Mouse (Mus musculus) midbrain, embryonic 10.5 days (tissue): ENCODE measurements around the gene Elovl7. TPM values are rescaled to one million over a fixed set of nuclear protein-coding genes. Genes with fewer than 3 reads are reported as not detected.

Experiments used
- DNase-seq: peaks from one replicate; pipeline ENCODE4 v3.0.0-alpha.2; 2017; ENCODE audit warnings: low spot score
- H3K27ac ChIP-seq: fragments of 300-500 bp; sonication (generic); replicated peaks from 2 replicates; pipeline ENCODE4 v1.5.1; 2016; ENCODE audit warnings: mild to moderate bottlenecking
- H3K27me3 ChIP-seq: fragments of 300-500 bp; sonication (generic); 2 replicates; pipeline ENCODE4 v1.6.1; 2016; ENCODE audit warnings: low read depth, mild to moderate bottlenecking; ENCODE audit not compliant: poor library complexity, severe bottlenecking
- H3K36me3 ChIP-seq: fragments of 300-500 bp; sonication (generic); 2 replicates; pipeline ENCODE4 v1.6.1; 2016; ENCODE audit warnings: mild to moderate bottlenecking, moderate library complexity
- H3K4me1 ChIP-seq: fragments of 300-500 bp; sonication (generic); 2 replicates; pipeline ENCODE4 v1.6.1; 2016
- H3K4me3 ChIP-seq: fragments of 300-500 bp; sonication (generic); 2 replicates; pipeline ENCODE4 v1.5.1; 2016; ENCODE audit warnings: mild to moderate bottlenecking, moderate library complexity
- H3K9me3 ChIP-seq: fragments of 300-500 bp; sonication (generic); replicated peaks from 2 replicates; pipeline ENCODE4 v1.6.1; 2016; ENCODE audit warnings: mild to moderate bottlenecking
- WGBS: fragments of 180-500 bp; shearing (Covaris S2); methylation state at CpG from one replicate; pipeline ENCODE4 v1.1.7; 2016; 5-methylcytosine and 5-hydroxymethylcytosine counted together
- polyA plus RNA-seq: library from polyadenylated mRNA; unstranded; fragments of >200 nt; fragmentation: Nextera tagmentation; extraction: Ambion mirVana; gene quantifications from 2 replicates; pipeline ENCODE4 v1.2.1, GENCODE M21; 2016

Elovl7 gene
- polyA plus RNA-seq, 1 experiment from 2014 or later: 1.0 TPM

DNA sequence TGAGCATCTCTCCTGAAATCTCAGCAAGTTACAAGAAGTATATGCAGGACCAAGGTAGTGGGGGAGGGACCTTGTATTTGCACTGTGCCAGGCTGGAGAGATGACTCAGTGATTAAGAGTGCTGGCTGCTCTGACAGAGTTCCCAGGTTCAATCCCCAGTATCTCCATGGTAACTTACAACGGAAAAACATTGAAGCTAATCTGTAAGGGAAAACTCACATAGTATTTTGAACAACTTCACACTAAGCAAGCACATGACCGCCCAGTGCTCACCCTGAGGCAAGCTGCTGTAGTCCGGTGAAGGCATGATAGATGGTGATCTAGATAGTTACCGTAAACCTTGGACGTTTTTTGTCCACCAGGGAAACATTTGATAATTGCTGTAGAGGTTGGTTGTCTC lies 39.8 kb downstream of the Elovl7 start:
- H3K27me3 ChIP-seq: no peaks in the 10 kb centered on the region
- H3K4me3 ChIP-seq: no peak overlapping the region
- H3K4me1 ChIP-seq: no peaks in the 10 kb centered on the region
- 92% methylated on average over 5 of the region's 5 CpGs for WGBS
- H3K9me3 ChIP-seq: no peaks in the 10 kb centered on the region
- H3K27ac ChIP-seq: no peak overlapping the region
- DNase-seq: no peak
- H3K36me3 ChIP-seq: no peaks in the 10 kb centered on the region

- no peak for DNase-seq
- WGBS: 74% methylated on average over 8 of the region's 8 CpGs
- no peaks in the 10 kb centered on the region for H3K9me3 ChIP-seq
- peaks cover 4% of the 10 kb centered on the region; the same call in 1 of the 2 replicates for H3K4me1 ChIP-seq
- no peak overlapping the region for H3K27ac ChIP-seq
- H3K27me3 ChIP-seq: no peaks in the 10 kb centered on the region
- no peak overlapping the region for H3K4me3 ChIP-seq
- no peaks in the 10 kb centered on the region for H3K36me3 ChIP-seq
These were observed 48.8 kb downstream of the Elovl7 start for GRCm38 (mm10) chr13:108263042-108263441.

GRCm38 (mm10) chr13:108265394-108265793 lies 51.2 kb downstream of the Elovl7 start:
- no peaks in the 10 kb centered on the region for H3K36me3 ChIP-seq
- WGBS: 95% methylated on average over 4 of the region's 4 CpGs

GRCm38 (mm10) chr13:108267841-108268634 lies 53.8 kb downstream of the Elovl7 start:
- no peak overlapping the region for H3K4me3 ChIP-seq
- no peaks in the 10 kb centered on the region for H3K36me3 ChIP-seq
- DNase-seq: no peak
- peaks cover 4% of the 10 kb centered on the region; the same call in 1 of the 2 replicates for H3K4me1 ChIP-seq
- 88% methylated on average over 9 of the region's 9 CpGs for WGBS
- no peak overlapping the region for H3K27ac ChIP-seq
- H3K27me3 ChIP-seq: no peaks in the 10 kb centered on the region
- H3K9me3 ChIP-seq: no peaks in the 10 kb centered on the region

More at GRCm38 (mm10) chr13:108265394-108265793, 51.2 kb downstream of the Elovl7 start:
- no peak for DNase-seq
- Histone ChIP-seq H3K4me1 (peaks cover 4% of the 10 kb centered on the region; the same call in 1 of the 2 replicates), H3K9me3 (no peaks in the 10 kb centered on the region), H3K27ac (no peak overlapping the region), H3K4me3 (no peak overlapping the region), H3K27me3 (no peaks in the 10 kb centered on the region)

DNA sequence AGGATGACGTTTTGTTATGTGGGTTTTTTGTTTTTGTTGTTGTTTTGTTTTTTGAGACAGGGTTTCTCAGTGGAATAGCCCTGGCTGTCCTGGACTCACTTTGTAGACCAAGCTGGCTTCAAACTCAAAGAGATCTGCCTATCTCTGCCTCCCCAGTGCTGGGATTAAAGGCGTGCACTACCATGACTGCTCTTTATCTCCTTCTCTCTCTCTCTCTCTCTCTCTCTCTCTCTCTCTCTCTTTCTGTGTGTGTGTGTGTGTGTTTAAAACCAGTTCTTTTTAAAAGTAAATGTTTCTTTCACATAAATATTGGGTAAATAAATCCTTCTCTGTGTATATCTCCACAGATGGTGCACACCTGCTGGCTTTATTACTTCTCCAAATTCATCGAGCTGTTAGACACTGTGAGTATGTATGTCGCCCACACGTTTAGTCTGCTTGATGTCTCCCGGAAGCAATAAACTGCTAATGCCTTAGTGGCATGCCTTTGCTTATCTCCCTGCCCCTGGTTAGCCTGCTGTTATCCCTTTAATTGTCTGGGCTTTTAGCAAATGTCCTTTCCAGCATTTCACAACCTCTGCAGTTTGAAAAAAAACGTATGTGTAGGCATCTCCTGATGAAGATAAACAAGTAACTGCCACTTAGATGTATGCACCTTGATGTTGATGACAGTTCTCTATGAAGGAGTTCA lies 57.4 kb downstream of the Elovl7 start:
- Histone ChIP-seq H3K36me3 (no peaks in the 10 kb centered on the region), H3K27me3 (no peaks in the 10 kb centered on the region), H3K27ac (no peak overlapping the region), H3K4me1 (peaks cover 9% of the 10 kb centered on the region), H3K4me3 (no peak overlapping the region), H3K9me3 (no peaks in the 10 kb centered on the region)
- 85% methylated on average over 7 of the region's 7 CpGs for WGBS
- DNase-seq: no peak

DNA sequence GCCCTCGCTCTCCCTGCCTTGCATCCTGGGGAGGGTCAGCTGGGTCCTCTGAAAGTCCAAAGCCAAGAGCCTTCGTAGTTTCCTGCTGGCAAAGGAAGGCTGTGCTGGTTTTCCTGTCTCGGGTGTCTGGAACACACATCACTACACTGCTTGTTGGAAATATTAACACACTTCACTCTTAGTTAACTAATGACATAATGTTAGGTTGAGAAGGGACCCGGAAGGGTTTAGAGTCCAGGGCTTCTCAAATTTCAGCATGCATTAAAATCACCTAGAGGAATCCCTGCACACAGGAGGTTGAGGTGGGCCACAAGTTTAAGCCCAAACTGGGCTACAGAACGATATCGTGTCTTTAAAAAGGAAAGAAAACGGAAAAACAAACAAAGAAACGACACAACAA lies 58.1 kb downstream of the Elovl7 start:
- no peak for DNase-seq
- Histone ChIP-seq H3K4me3 (no peak overlapping the region), H3K27me3 (no peaks in the 10 kb centered on the region), H3K36me3 (no peaks in the 10 kb centered on the region), H3K4me1 (peaks cover 9% of the 10 kb centered on the region), H3K27ac (no peak overlapping the region), H3K9me3 (no peaks in the 10 kb centered on the region)
- WGBS: 82% methylated on average over 8 of the region's 8 CpGs

DNA sequence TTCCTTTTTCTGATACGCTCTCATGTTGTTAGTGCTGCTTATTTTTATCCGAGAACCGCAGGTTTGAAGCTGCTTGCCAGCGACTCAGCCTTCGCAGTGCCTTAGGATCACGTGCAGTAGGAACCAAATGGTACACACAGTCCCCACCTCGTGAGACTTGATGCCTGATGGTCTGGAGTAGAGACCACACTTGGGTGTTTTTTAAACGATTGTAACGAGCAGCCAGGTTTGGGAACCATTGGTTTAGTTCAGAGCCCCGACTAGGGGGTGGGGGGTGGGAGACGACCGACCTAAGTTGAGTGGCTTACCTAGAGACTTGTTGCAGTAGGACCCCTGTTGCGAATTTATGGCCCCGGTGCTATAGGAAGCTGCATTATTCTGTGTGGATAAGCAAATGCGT lies 58.8 kb downstream of the Elovl7 start:
- no peak overlapping the region for H3K27ac ChIP-seq
- H3K4me1 ChIP-seq: peaks cover 5% of the 10 kb centered on the region; the same call in 1 of the 2 replicates
- 73% methylated on average over 15 of the region's 15 CpGs for WGBS
- no peaks in the 10 kb centered on the region for H3K27me3 ChIP-seq
- H3K4me3 ChIP-seq: no peak overlapping the region
- no peak for DNase-seq
- no peaks in the 10 kb centered on the region for H3K36me3 ChIP-seq
- H3K9me3 ChIP-seq: no peaks in the 10 kb centered on the region

DNA sequence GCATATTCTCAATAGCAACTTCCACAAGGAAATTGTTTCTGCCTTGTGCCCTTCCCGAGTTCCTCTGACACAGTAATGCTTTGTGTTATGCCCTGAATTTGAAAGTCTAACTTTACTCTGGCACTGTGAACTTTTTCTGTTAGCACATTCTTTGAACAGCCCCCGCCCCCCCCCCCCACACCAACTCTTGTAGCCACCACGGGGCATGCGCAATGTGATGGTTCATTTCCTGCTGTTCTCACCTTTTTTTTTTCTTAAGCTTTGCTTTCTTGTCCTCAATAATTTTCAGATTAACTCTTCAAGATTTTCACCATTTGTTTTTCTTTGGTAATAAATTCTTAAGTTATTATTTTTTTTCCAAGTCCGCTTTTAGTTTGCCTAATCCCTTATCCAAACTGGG lies 59.3 kb downstream of the Elovl7 start:
- no peak for DNase-seq
- H3K4me3 ChIP-seq: no peak overlapping the region
- H3K27me3 ChIP-seq: no peaks in the 10 kb centered on the region
- H3K36me3 ChIP-seq: no peaks in the 10 kb centered on the region
- H3K27ac ChIP-seq: no peak overlapping the region
- 78% methylated on average over 5 of the region's 5 CpGs for WGBS
- peaks cover 5% of the 10 kb centered on the region; the same call in 1 of the 2 replicates for H3K4me1 ChIP-seq
- no peaks in the 10 kb centered on the region for H3K9me3 ChIP-seq

GRCm38 (mm10) chr13:108276561-108276960 lies 62.4 kb downstream of the Elovl7 start:
- H3K4me3 ChIP-seq: no peak overlapping the region
- 73% methylated on average over 1 of the region's 1 CpGs for WGBS
- H3K4me1 ChIP-seq: peaks cover 5% of the 10 kb centered on the region; the same call in 1 of the 2 replicates
- no peaks in the 10 kb centered on the region for H3K36me3 ChIP-seq
- H3K27ac ChIP-seq: no peak overlapping the region
- H3K9me3 ChIP-seq: no peaks in the 10 kb centered on the region
- H3K27me3 ChIP-seq: no peaks in the 10 kb centered on the region
- no peak for DNase-seq

DNA sequence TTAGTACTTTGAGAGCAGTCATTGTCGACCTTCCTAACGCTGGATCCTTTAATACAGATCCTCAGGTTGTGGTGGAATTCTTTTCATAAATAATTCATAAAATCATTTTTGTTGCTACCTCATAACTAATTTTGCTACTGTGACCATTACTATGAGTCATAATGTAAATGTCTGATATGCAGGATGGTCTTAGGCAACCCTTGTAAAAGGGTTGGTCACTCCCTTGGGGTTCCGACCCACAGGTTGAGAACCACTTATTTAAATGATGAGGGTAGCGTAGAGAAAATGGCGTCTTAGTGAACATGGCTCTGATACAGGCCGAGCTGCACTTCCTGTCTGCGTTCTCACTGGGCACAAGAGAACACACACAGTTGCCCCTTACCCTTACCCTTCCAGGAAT lies 63.1 kb downstream of the Elovl7 start:
- Histone ChIP-seq H3K4me3 (no peak overlapping the region), H3K27ac (no peak overlapping the region), H3K4me1 (peaks cover 5% of the 10 kb centered on the region; the same call in 1 of the 2 replicates), H3K27me3 (no peaks in the 10 kb centered on the region), H3K9me3 (no peaks in the 10 kb centered on the region), H3K36me3 (no peaks in the 10 kb centered on the region)
- WGBS: 82% methylated on average over 7 of the region's 7 CpGs
- DNase-seq: no peak

DNA sequence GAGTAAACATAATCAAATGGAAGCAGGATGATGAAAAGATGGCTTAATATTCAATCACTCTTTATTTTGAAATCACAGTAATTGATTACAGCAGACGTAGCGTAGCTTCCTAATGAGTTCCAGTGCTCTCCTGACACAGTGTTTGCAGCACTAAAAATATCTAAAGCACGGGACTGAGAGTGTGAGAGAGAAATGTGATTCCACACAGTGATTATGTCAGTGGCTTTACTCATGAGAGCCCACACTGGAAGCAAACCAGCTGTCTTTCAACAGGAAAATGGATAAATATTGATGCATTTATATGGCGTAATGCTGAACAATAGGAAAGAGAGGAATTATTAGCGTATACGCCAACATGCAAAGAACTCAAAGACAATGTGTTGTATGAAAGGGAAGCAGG lies 64.4 kb downstream of the Elovl7 start:
- DNase-seq: no peak
- Histone ChIP-seq H3K27ac (no peak overlapping the region), H3K36me3 (no peaks in the 10 kb centered on the region), H3K27me3 (no peaks in the 10 kb centered on the region), H3K9me3 (no peaks in the 10 kb centered on the region), H3K4me1 (no peaks in the 10 kb centered on the region), H3K4me3 (no peak overlapping the region)
- 88% methylated on average over 6 of the region's 6 CpGs for WGBS

GRCm38 (mm10) chr13:108284312-108284711 lies 70.1 kb downstream of the Elovl7 start:
- Histone ChIP-seq H3K4me3 (no peak overlapping the region), H3K4me1 (no peaks in the 10 kb centered on the region), H3K27me3 (no peaks in the 10 kb centered on the region), H3K36me3 (no peaks in the 10 kb centered on the region), H3K27ac (no peak overlapping the region), H3K9me3 (no peaks in the 10 kb centered on the region)
- no peak for DNase-seq
- 92% methylated on average over 2 of the region's 2 CpGs for WGBS

DNA sequence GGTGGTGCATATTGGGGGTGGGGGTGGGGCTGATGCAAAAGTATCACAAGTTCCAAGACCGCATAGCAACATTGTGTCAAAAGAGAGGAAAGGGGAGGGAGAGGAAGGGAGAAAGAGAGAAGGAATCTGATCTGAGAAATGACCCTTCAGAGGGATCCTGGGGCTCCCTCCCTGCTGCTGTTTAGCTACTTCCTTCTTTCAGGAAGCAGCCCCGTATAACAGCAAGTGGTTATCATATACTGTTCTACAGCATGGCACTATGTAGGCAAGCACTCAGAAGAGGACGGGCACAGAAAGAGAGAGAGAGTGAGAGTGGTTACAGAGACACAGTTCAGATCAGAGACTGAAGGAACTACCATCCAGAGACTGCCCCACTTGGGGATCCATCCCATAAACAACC lies 73.7 kb downstream of the Elovl7 start:
- Histone ChIP-seq H3K27me3 (no peaks in the 10 kb centered on the region), H3K9me3 (no peaks in the 10 kb centered on the region), H3K27ac (no peak overlapping the region), H3K4me3 (no peak overlapping the region), H3K36me3 (no peaks in the 10 kb centered on the region), H3K4me1 (no peaks in the 10 kb centered on the region)
- no peak for DNase-seq
- 79% methylated on average over 3 of the region's 3 CpGs for WGBS
